Comparison of ENCODE assay signal across 7 mouse cellular contexts in the genomic region with DNA sequence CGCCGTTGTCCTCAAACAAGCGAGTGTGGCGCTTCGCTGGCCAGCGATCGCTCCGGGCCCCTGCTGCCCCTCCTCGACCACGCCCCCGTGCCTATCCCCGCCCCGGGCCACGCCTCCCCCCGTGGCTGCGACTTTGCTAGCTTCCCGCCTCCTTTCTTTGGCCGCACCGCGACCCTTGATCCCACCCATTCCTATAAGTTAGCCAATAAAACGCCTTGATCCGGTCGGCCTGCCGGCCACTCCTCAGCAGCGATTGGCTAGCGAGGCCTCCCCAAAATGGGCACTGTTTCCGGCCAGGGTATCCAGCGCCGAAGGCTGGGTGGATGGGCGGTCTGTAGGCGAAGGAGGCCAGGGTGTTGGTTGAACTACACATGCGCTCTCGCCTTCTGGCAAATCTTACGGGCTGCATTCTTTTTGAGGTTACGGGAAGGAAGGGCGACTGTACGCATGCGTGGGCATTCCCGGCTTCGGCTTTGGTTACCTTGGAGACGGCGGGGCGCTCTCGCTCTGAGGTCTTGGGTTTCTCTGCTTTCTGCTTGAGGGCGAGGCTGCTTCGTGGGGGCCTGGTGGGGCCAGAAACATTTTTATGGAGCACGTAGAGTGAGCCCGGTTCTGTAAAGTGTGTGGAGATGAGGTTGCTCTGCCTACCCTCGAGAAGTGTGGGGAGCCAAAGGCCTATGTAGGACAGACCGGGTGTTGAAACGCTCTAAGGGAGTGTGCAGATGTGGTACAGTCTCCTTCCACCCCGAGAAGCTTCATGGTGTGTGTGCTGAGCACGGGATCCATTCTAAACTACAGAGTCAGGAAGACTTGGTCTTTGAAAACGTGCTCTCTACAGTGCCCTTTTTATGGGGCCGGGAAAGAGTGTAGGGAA. TPM values are rescaled to one million over a fixed set of nuclear protein-coding genes. Genes with fewer than 3 reads are reported as not detected.
DNase-seq lines count a peak whose midpoint lies in the region; ATAC-seq lines count a peak whose summit lies in the region.

A gene (minus strand): TSS at position 127 of the 874 bp plus-strand sequence.

- H3K27me3 ChIP-seq in embryonic facial prominence, embryonic 12.5 days = no peaks in the 10 kb centered on the region
- peaks cover 2% of the 10 kb centered on the region; the same call in 1 of the 2 replicates for H3K27me3 ChIP-seq in limb, embryonic 11.5 days (ENCODE audit: control insufficient read depth, insufficient read depth, low read length)
- no peaks in the 10 kb centered on the region for H3K27me3 ChIP-seq in midbrain, embryonic 14.5 days (ENCODE audit: control insufficient read depth, insufficient read depth, low read length)

- peak; percentile 99 for ATAC-seq in embryonic facial prominence, embryonic 12.5 days (ENCODE audit: insufficient number of reproducible peaks, insufficient read depth, low FRiP score, low TSS enrichment)
- ATAC-seq in limb, embryonic 11.5 days (ENCODE audit: insufficient number of reproducible peaks, low FRiP score, low TSS enrichment, low read depth) = peak; percentile 98
- ATAC-seq in midbrain, embryonic 14.5 days (ENCODE audit: low FRiP score, low TSS enrichment) = peak; percentile 98

- H3K27ac ChIP-seq in embryonic facial prominence, embryonic 12.5 days = peak within 1 kb of the TSS; percentile 90
- H3K27ac ChIP-seq in limb, embryonic 11.5 days (replicated peaks; ENCODE audit: low read depth, low read length) = peak within 1 kb of the TSS; percentile 44; the same call in 1 of the 2 replicates
- H3K27ac ChIP-seq in midbrain, embryonic 14.5 days (replicated peaks; ENCODE audit: low read depth, low read length) = peak within 1 kb of the TSS; percentile 86

- H3K4me2 ChIP-seq in embryonic facial prominence, embryonic 12.5 days (replicated peaks) = peak within 1 kb of the TSS; percentile 79
- peak within 1 kb of the TSS; percentile 89 for H3K4me2 ChIP-seq in limb, embryonic 11.5 days (ENCODE audit: low read depth, severe bottlenecking)
- H3K4me2 ChIP-seq in midbrain, embryonic 14.5 days (ENCODE audit: low read length) = peak within 1 kb of the TSS; percentile 78

- peak within 1 kb of the TSS; percentile 58 for H3K9ac ChIP-seq in embryonic facial prominence, embryonic 12.5 days
- H3K9ac ChIP-seq in limb, embryonic 11.5 days (ENCODE audit: low read length) = peak within 1 kb of the TSS; percentile 72
- H3K9ac ChIP-seq in midbrain, embryonic 14.5 days (replicated peaks; ENCODE audit: low read length) = peak within 1 kb of the TSS; percentile 67

- H3K36me3 ChIP-seq in embryonic facial prominence, embryonic 12.5 days = no peaks in the 10 kb centered on the region
- H3K36me3 ChIP-seq in limb, embryonic 11.5 days (ENCODE audit: control insufficient read depth, insufficient read depth, low read length) = no peaks in the 10 kb centered on the region
- no peaks in the 10 kb centered on the region for H3K36me3 ChIP-seq in midbrain, embryonic 14.5 days (ENCODE audit: control insufficient read depth, insufficient read depth, low read length)

- DNase-seq in adrenal gland, postnatal 25 days = peak; percentile 100
- DNase-seq in heart, adult 11 months = peak; percentile 100
- peak; percentile 100 for DNase-seq in kidney, adult 18-20 months
- DNase-seq in limb, embryonic 11.5 days (ENCODE audit: low spot score) = peak; percentile 100
- DNase-seq in midbrain, embryonic 14.5 days = peak; percentile 98
- peak; percentile 100 for DNase-seq in spleen, adult 18-20 months

- H3K4me1 ChIP-seq in embryonic facial prominence, embryonic 12.5 days = peaks cover 33% of the 10 kb centered on the region
- peaks cover 3% of the 10 kb centered on the region; the same call in 1 of the 2 replicates for H3K4me1 ChIP-seq in limb, embryonic 11.5 days (ENCODE audit: control insufficient read depth, insufficient read depth, low read length)
- peaks cover 41% of the 10 kb centered on the region for H3K4me1 ChIP-seq in midbrain, embryonic 14.5 days (ENCODE audit: control insufficient read depth, insufficient read depth, low read length)

- no peaks in the 10 kb centered on the region for H3K9me3 ChIP-seq in embryonic facial prominence, embryonic 12.5 days
- no peaks in the 10 kb centered on the region for H3K9me3 ChIP-seq in limb, embryonic 11.5 days (ENCODE audit: control insufficient read depth, low read length)
- no peaks in the 10 kb centered on the region for H3K9me3 ChIP-seq in midbrain, embryonic 14.5 days (ENCODE audit: control insufficient read depth, low read length)

- WGBS in embryonic facial prominence, embryonic 12.5 days = under 1% methylated on average over 54 of the region's 55 CpGs
- WGBS in limb, embryonic 11.5 days = 1% methylated on average over 55 of the region's 55 CpGs
- under 1% methylated on average over 54 of the region's 55 CpGs for WGBS in midbrain, embryonic 14.5 days

- peak within 1 kb of the TSS; percentile 55 for H3K4me3 ChIP-seq in embryonic facial prominence, embryonic 12.5 days
- peak within 1 kb of the TSS; percentile 67 for H3K4me3 ChIP-seq in limb, embryonic 11.5 days (ENCODE audit: low read depth, low read length)
- H3K4me3 ChIP-seq in midbrain, embryonic 14.5 days (replicated peaks; ENCODE audit: low read depth, low read length) = peak within 1 kb of the TSS; percentile 62

RNA-seq across cellular contexts. Expression of the gene that starts here (rescaled TPM):
- total RNA-seq in adrenal gland, postnatal 25 days (2021) = 7.0 TPM in 2 replicates
- polyA plus RNA-seq in embryonic facial prominence, embryonic 12.5 days (2016; fragmentation: Nextera tagmentation; extraction: Ambion mirVana) = 4.7 and 5.2 TPM in 2 replicates
- 2.3 and 2.6 TPM in 2 replicates for polyA plus RNA-seq in limb, embryonic 11.5 days (2014; fragmentation: Nextera tagmentation; extraction: Ambion mirVana)
- 3.0 and 3.4 TPM in 2 replicates for polyA plus RNA-seq in midbrain, embryonic 14.5 days (2014; fragmentation: Nextera tagmentation; extraction: Ambion mirVana)

Comparison
In these comparisons a context has a peak if more than half of its experiments do, and no peak if none do; other contexts are left out.
1. Peak in every context shown above with its lines: DNase-seq, ATAC-seq, H3K4me3 ChIP-seq and H3K27ac ChIP-seq.